Mouse (Mus musculus) bone marrow macrophage, adult 2 months (primary cell): ENCODE measurements around the gene Cd27. TPM values are rescaled to one million over a fixed set of nuclear protein-coding genes. Genes with fewer than 3 reads are reported as not detected.
A peak's percentile ranks its signal among the peaks of the same experiment; 100 is the strongest.

Experiments used
- H3K27ac ChIP-seq: 2 replicates; pipeline ENCODE4 v1.5.1; 2012; ENCODE audit warnings: low read depth, low read length; ENCODE audit not compliant: insufficient read depth
- H3K4me1 ChIP-seq: 2 replicates; pipeline ENCODE4 v1.6.1; 2012; ENCODE audit warnings: low read length; ENCODE audit not compliant: control insufficient read depth, insufficient read depth
- H3K4me3 ChIP-seq: 2 replicates; pipeline ENCODE4 v1.5.1; 2012; ENCODE audit warnings: mild to moderate bottlenecking, low read length, moderate library complexity; ENCODE audit not compliant: insufficient read depth
- CTCF ChIP-seq: IDR thresholded peaks from 2 replicates; pipeline ENCODE4 v1.5.1; 2012; ENCODE audit warnings: low read depth, mild to moderate bottlenecking, low read length, moderate library complexity
- POLR2A ChIP-seq: IDR thresholded peaks from 2 replicates; pipeline ENCODE4 v1.6.1; 2012; ENCODE audit warnings: mild to moderate bottlenecking, low read depth, low read length, borderline replicate concordance
- polyA plus RNA-seq: library from polyadenylated mRNA; stranded (reverse); fragments of >200 nt; gene quantifications from 2 replicates; pipeline ENCODE4 v1.2.4, GENCODE M21; 2012; ENCODE audit not compliant: missing spikeins, insufficient read depth, insufficient read length

Gene Cd27
- polyA plus RNA-seq, 1 experiment = not detected

DNA sequence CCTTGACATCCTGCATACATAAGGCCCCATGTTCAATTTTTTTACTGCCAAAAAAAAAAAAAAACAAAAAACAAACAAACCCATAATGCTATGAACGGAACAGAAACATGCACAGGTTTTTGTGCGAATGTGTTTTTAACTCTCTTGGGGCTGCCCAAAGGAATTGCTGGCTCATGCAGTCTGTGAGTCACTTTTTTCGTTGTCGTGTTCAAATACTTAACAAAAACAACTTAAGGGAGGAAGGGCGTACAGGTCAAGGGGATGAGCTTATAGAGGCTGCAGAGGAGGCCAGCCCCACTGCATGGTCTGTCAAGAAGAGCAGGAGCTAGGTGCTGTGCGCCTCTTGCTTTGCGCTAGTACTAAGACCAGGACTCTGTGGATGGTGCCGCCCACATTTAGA is 15.9 kb upstream of the Cd27 start:
- Histone ChIP-seq H3K27ac (peak overlapping the region; percentile 97), H3K4me3 (peak overlapping the region; percentile 41), H3K4me1 (peaks cover 40% of the 10 kb centered on the region)
- TF ChIP-seq POLR2A = no peak
- no peak for TF ChIP-seq CTCF

DNA sequence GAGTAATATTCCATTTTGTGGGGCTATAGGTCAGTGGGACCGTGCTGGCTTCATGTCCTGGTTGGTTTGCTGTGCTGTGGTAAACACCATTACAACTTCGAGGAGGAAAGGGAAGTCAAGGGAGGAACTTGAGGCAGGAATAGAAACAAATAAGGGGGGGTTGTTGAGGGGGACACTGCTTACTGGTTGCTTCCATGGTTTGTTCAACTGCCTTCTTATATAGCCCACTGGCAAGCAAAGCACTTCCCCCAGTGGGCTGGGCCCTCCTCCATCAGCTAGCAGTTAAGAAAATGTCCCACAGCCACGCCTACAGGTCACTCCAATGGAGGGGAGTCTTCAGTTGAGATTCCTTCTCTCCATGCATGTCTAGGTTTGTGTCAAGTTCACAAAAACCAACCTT is 15.5 kb upstream of the Cd27 start:
- Histone ChIP-seq H3K4me3 (peak overlapping the region; percentile 27; the same call in 1 of the 2 replicates), H3K4me1 (peaks cover 38% of the 10 kb centered on the region), H3K27ac (peak overlapping the region; percentile 97)
- TF ChIP-seq CTCF (no peak), POLR2A (no peak)

DNA sequence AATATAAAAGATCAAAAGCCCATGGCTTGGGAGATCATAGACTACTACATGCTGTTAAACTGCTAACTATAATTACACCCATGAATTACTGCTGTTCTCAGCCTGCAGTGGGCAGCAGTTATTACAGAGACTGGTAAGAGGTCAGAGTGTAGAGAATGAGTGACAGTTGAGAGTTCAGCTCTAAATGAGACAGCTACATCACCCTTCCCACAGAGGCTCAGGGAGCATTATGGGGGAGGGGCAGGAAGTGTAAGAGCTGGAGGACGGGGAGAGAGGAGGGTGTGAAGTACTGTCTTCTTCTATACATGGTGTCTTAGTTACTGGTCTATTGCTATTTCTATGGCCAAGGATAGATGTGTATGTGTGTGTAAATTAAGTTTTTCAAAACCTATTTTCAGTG is 7.7 kb upstream of the Cd27 start:
- peaks cover 17% of the 10 kb centered on the region for H3K4me1 ChIP-seq
- no peak for TF ChIP-seq CTCF
- TF ChIP-seq POLR2A = no peak

DNA sequence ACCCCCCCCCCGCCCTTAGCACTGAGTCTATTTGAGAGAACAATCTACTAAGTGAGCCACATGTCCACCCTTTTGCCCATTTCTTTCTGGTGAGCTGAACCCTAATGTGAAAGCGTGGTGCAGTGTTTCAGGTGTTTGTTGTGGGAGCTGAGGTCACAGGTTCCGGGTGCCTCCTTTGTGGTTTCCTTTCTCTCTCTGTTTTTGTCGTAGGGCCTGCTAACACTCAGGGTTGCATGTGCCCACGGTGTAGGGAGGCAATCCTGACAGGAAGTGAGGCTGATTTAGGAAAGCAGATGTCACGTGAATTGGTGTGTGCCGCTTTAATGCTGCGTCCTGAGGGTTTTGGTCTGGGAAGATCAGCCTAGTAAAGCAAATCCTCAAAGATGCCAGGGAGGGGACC is 4.8 kb upstream of the Cd27 start:
- no peak overlapping the region for H3K27ac ChIP-seq
- H3K4me1 ChIP-seq = peaks cover 36% of the 10 kb centered on the region
- TF ChIP-seq CTCF (no peak), POLR2A (no peak)
- H3K4me3 ChIP-seq = no peak overlapping the region

More for the DNA sequence above, 7.7 kb upstream of the Cd27 start:
- H3K4me3 ChIP-seq = no peak overlapping the region
- H3K27ac ChIP-seq = no peak overlapping the region

DNA sequence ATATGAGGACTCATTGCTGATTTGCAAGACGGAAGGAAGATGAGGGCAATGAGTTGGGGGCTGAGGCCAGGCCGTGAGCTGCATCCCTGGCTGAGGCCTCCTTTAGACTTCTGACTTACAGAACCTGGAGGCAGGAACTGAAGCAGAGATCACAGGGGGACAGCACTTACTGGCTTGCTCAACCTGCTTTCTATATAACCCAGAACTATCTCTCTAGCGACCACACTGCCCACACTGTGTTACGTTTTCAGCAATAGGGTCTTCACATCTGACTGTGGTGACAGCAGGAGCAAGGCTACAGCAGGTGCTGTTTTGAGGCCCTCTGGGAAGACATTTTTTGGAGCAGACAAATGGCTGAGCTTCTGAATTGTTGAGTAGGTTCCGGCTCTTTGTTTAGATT is 3.8 kb upstream of the Cd27 start:
- Histone ChIP-seq H3K27ac (no peak overlapping the region), H3K4me1 (peaks cover 32% of the 10 kb centered on the region), H3K4me3 (no peak overlapping the region)
- TF ChIP-seq POLR2A (no peak), CTCF (no peak)

DNA sequence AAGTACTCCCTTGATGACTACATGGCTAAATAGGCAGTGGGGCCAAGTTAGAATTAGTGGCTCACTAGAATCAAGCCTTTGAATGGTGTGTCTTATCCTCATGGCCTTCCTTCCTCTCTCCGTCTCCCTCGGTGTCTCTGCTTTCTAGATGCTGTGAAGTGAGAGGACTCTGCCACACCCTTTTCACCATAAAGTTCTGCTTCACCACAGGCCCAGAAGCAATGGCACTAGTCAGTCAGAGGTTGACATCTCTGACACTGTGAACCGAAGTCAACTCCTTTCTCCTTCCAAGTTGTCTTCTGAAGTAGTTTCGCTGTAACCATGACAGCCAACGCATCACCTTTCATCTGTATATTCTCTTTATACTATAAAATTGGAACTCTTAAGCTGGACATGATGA is 2.7 kb upstream of the Cd27 start:
- no peak for TF ChIP-seq CTCF
- TF ChIP-seq POLR2A = no peak
- peaks cover 28% of the 10 kb centered on the region for H3K4me1 ChIP-seq
- H3K27ac ChIP-seq = no peak overlapping the region
- H3K4me3 ChIP-seq = no peak overlapping the region

DNA sequence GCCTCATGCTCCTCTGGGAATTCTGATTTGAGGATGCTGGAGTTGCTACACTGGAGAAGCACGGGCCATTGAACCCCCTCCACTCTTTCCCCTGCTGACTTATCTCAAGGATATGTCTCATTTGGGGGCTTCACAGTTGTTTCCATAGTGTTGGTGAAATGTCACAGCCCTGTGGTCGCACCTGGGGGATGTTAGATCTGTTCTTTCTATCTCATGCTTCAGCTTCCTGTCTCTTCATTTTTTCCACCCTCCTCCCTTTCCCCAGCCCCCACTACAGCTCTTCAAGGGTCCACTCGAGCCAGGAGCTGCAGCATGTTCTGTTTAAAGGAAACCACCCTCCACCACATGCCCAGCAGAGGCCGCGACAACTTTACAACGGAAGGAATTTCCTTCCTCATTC is 1.6 kb upstream of the Cd27 start:
- Histone ChIP-seq H3K27ac (no peak overlapping the region), H3K4me1 (peaks cover 21% of the 10 kb centered on the region), H3K4me3 (no peak overlapping the region)
- TF ChIP-seq POLR2A = no peak
- TF ChIP-seq CTCF = no peak

DNA sequence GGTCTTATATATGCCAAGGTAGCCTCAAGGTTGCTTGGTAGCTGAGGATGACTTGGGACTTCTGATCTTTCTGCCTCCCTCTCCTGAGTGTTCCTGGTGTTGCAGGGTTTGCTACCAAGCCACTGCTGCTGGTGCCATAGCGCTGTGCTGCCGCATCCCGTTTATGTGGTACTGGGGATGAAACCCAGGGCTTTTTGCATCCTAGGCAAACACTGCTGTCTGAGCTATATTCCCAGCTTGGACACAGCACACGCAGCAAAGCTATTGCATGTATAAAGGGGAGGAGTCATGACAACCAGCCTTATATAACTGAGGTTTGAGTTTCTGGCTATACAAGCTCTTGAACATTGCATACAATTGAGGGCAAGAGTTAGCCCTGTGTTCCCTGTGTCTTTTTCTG is 611 bp upstream of the Cd27 start:
- Histone ChIP-seq H3K4me3 (no peak overlapping the region), H3K27ac (no peak overlapping the region), H3K4me1 (peaks cover 20% of the 10 kb centered on the region)
- TF ChIP-seq POLR2A (no peak), CTCF (no peak)

DNA sequence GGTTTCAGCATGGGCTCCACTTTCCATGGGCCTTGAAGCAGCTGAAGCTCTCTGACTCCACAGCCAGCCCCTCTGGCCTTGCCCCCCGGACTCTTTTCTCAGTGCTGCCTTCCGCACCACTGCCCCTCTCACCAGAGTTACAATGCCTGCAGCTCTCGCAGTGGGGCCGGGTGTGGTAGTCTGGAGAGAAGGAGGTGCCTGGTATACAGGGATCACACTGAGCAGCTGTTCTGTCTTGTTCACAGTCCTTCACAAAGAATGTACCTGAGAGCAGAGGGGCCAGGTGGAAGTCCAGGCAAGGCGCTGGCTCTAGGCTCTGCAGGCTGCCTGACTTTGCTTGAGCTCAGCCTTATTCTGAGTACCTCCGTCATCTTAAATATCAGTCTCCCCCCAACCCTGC is 469 bp downstream of the Cd27 start:
- Histone ChIP-seq H3K27ac (no peak overlapping the region), H3K4me3 (no peak overlapping the region), H3K4me1 (peaks cover 23% of the 10 kb centered on the region)
- TF ChIP-seq CTCF (no peak), POLR2A (no peak)

DNA sequence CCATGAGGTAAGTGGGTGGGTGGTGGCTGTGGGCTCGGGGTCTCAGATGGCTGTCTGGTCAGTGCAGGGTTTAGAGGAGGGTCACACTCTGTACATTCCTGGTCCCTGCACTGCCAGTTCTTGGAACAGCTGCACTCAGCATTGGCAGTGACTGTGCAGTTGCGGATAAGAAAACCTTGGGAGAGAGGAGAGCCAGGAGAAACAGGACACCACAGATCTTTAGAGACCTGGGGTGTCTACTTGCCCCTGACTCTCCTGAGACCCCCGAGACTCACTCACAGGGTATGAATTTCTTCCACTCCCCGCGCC is 2.3 kb downstream of the Cd27 start:
- peaks cover 23% of the 10 kb centered on the region for H3K4me1 ChIP-seq
- TF ChIP-seq POLR2A (no peak), CTCF (no peak)
- H3K4me3 ChIP-seq = no peak overlapping the region
- no peak overlapping the region for H3K27ac ChIP-seq
